Mouse (Mus musculus): ENCODE measurements around the gene Mri1. TPM values are rescaled to one million over a fixed set of nuclear protein-coding genes. Genes with fewer than 3 reads are reported as not detected.

Gene Mri1
- polyA plus RNA-seq, 2 experiments = 49.3 to 58.1 TPM

DNA sequence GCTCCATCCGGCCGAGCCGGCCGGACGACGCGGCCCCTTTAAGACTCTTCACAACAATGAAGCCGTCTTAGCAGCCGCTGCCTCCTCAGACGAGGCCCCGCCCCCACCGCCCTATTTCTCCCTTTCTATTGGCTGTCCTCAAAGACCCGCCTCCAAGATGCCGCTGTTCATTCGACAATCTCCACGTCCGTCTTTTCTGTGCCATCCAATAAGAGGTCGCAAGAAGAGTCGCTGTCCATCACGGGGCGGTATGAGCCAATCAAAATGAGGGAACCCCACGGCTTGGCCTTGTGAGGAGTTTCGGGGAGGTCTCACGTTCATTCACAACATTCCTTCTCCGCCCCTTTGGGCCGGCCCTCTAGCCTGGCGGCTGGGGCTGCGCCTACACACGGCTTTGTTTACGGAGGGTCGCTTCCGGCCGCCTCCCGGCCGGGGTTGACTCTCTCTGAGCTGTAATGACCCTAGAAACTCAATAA is 20.1 kb downstream of the Mri1 start, which contains the start of gene Zswim4:
Zswim4 (minus strand) TSS at position 58 of the 476 bp plus-strand sequence.
- DNase-seq (ENCODE audit: low spot score) (peak; percentile 99), ATAC-seq (ENCODE audit: low FRiP score, low read depth) (peak; percentile 99)
- H3K36me3 ChIP-seq (ENCODE audit: control insufficient read depth, insufficient read depth, low read length) = peaks cover 26% of the 10 kb centered on the region
- H3K4me3 ChIP-seq (replicated peaks; ENCODE audit: low read length) = peak within 1 kb of the TSS; percentile 87
- H3K27ac ChIP-seq (replicated peaks; ENCODE audit: low read depth, low read length) = peak within 1 kb of the TSS; percentile 83
- H3K4me2 ChIP-seq (replicated peaks; ENCODE audit: low read depth, low read length, severe bottlenecking) = peak within 1 kb of the TSS; percentile 86
- 0% methylated on average over 28 of the region's 35 CpGs for WGBS
- peak; percentile 90; the same call in 1 of the 2 replicates for TF ChIP-seq POLR2A (IDR thresholded peaks at IDR 0.05; ENCODE audit: borderline replicate concordance, extremely low read depth, insufficient read depth, insufficient read length)
- no peaks in the 10 kb centered on the region for H3K27me3 ChIP-seq (ENCODE audit: control insufficient read depth, insufficient read depth, low read length)
- no peaks in the 10 kb centered on the region for H3K9me3 ChIP-seq (ENCODE audit: control insufficient read depth, low read length)
- H3K9ac ChIP-seq (ENCODE audit: low read depth, low read length, severe bottlenecking) = peak within 1 kb of the TSS; percentile 94
- peaks cover 8% of the 10 kb centered on the region for H3K4me1 ChIP-seq (ENCODE audit: control insufficient read depth, insufficient read depth, low read length)

GRCm38 (mm10) chr8:84236410-84236997 is 20.6 kb downstream of the Mri1 start:
- H3K36me3 ChIP-seq (ENCODE audit: control insufficient read depth, insufficient read depth, low read length) = peaks cover 32% of the 10 kb centered on the region
- 0% methylated on average over 9 of the region's 30 CpGs for WGBS
- no peak for DNase-seq (ENCODE audit: low spot score)
- peak overlapping the region; percentile 87 for H3K4me3 ChIP-seq (replicated peaks; ENCODE audit: low read length)
- H3K4me2 ChIP-seq (replicated peaks; ENCODE audit: low read depth, low read length, severe bottlenecking) = peak overlapping the region; percentile 86
- no peaks in the 10 kb centered on the region for H3K27me3 ChIP-seq (ENCODE audit: control insufficient read depth, insufficient read depth, low read length)
- TF ChIP-seq POLR2A (IDR thresholded peaks at IDR 0.05; ENCODE audit: borderline replicate concordance, extremely low read depth, insufficient read depth, insufficient read length) = no peak
- peak; percentile 4; the same call in 1 of the 2 replicates for ATAC-seq (ENCODE audit: low FRiP score, low read depth)
- no peaks in the 10 kb centered on the region for H3K9me3 ChIP-seq (ENCODE audit: control insufficient read depth, low read length)
- H3K9ac ChIP-seq (ENCODE audit: low read depth, low read length, severe bottlenecking) = peak overlapping the region; percentile 94
- H3K4me1 ChIP-seq (ENCODE audit: control insufficient read depth, insufficient read depth, low read length) = peaks cover 8% of the 10 kb centered on the region
- peak overlapping the region; percentile 58; the same call in 1 of the 2 replicates for H3K27ac ChIP-seq (replicated peaks; ENCODE audit: low read depth, low read length)

- Histone ChIP-seq H3K36me3 (ENCODE audit: control insufficient read depth, insufficient read depth, low read length) (peaks cover 35% of the 10 kb centered on the region), H3K4me3 (replicated peaks; ENCODE audit: low read length) (peak overlapping the region; percentile 87), H3K27ac (replicated peaks; ENCODE audit: low read depth, low read length) (no peak overlapping the region), H3K9ac (ENCODE audit: low read depth, low read length, severe bottlenecking) (peak overlapping the region; percentile 94), H3K4me2 (replicated peaks; ENCODE audit: low read depth, low read length, severe bottlenecking) (peak overlapping the region; percentile 86), H3K27me3 (ENCODE audit: control insufficient read depth, insufficient read depth, low read length) (no peaks in the 10 kb centered on the region), H3K9me3 (ENCODE audit: control insufficient read depth, low read length) (no peaks in the 10 kb centered on the region), H3K4me1 (ENCODE audit: control insufficient read depth, insufficient read depth, low read length) (peaks cover 8% of the 10 kb centered on the region)
- WGBS = 21% methylated on average over 10 of the region's 10 CpGs
- no peak for ATAC-seq (ENCODE audit: low FRiP score, low read depth)
- no peak for DNase-seq (ENCODE audit: low spot score)
- no peak for TF ChIP-seq POLR2A (IDR thresholded peaks at IDR 0.05; ENCODE audit: borderline replicate concordance, extremely low read depth, insufficient read depth, insufficient read length)
Measured at GRCm38 (mm10) chr8:84235746-84236409, 21.2 kb downstream of the Mri1 start.

DNA sequence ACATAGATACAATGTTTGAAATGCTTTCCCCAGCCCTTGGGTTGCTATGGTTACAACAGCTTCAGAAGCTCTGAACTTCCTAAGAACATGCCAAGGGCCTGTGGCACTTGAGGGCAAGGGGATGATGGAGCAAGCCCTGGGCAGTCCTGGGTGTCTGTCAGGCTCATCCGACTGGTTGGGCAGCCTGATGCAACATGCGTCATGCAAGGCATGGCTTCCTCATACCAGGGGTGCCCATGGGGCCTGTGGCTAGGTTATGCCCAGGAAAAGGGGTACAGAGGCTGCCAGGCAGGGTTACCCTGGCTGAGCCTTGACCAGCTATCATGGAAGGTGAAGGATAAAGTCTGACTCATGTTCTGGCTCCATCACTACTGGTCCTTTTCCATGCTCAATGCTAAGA is 24.1 kb downstream of the Mri1 start:
- H3K9ac ChIP-seq (ENCODE audit: low read depth, low read length, severe bottlenecking) = no peak overlapping the region
- peaks cover 63% of the 10 kb centered on the region for H3K36me3 ChIP-seq (ENCODE audit: control insufficient read depth, insufficient read depth, low read length)

DNA sequence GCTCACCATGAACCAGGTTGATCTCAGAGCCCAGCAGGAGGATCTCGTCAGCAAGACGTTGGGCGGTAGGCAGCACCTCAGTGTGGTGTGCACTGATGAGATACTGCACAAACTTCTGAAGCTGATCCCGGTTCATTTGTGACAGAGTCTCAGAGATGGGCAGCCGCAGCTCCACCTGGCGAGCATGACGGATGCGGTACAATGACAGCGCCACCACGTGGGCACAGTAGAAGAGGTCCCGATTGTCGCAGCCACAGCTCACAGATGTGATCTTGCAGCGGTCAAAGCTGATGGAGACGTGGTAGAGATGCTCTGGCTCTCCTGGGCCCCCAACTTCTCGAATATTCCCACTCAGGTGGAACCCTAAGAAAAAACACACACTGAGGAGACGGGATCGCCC is 26.4 kb downstream of the Mri1 start:
- Histone ChIP-seq H3K4me3 (replicated peaks; ENCODE audit: low read length) (no peak overlapping the region), H3K36me3 (ENCODE audit: control insufficient read depth, insufficient read depth, low read length) (peaks cover 86% of the 10 kb centered on the region), H3K4me2 (replicated peaks; ENCODE audit: low read depth, low read length, severe bottlenecking) (no peak overlapping the region), H3K27ac (replicated peaks; ENCODE audit: low read depth, low read length) (no peak overlapping the region), H3K9ac (ENCODE audit: low read depth, low read length, severe bottlenecking) (no peak overlapping the region), H3K9me3 (ENCODE audit: control insufficient read depth, low read length) (no peaks in the 10 kb centered on the region), H3K4me1 (ENCODE audit: control insufficient read depth, insufficient read depth, low read length) (peaks cover 5% of the 10 kb centered on the region), H3K27me3 (ENCODE audit: control insufficient read depth, insufficient read depth, low read length) (no peaks in the 10 kb centered on the region)
- DNase-seq (ENCODE audit: low spot score) = no peak
- 76% methylated on average over 17 of the region's 17 CpGs for WGBS
- no peak for ATAC-seq (ENCODE audit: low FRiP score, low read depth)
- no peak for TF ChIP-seq POLR2A (IDR thresholded peaks at IDR 0.05; ENCODE audit: borderline replicate concordance, extremely low read depth, insufficient read depth, insufficient read length)

More for the DNA sequence above, 24.1 kb downstream of the Mri1 start:
- peaks cover 8% of the 10 kb centered on the region for H3K4me1 ChIP-seq (ENCODE audit: control insufficient read depth, insufficient read depth, low read length)
- no peak for ATAC-seq (ENCODE audit: low FRiP score, low read depth)
- H3K27me3 ChIP-seq (ENCODE audit: control insufficient read depth, insufficient read depth, low read length) = no peaks in the 10 kb centered on the region
- no peak overlapping the region for H3K4me3 ChIP-seq (replicated peaks; ENCODE audit: low read length)
- H3K27ac ChIP-seq (replicated peaks; ENCODE audit: low read depth, low read length) = no peak overlapping the region
- H3K9me3 ChIP-seq (ENCODE audit: control insufficient read depth, low read length) = no peaks in the 10 kb centered on the region
- no peak for DNase-seq (ENCODE audit: low spot score)
- no peak overlapping the region for H3K4me2 ChIP-seq (replicated peaks; ENCODE audit: low read depth, low read length, severe bottlenecking)
- TF ChIP-seq POLR2A (IDR thresholded peaks at IDR 0.05; ENCODE audit: borderline replicate concordance, extremely low read depth, insufficient read depth, insufficient read length) = no peak
- 81% methylated on average over 2 of the region's 2 CpGs for WGBS

All from limb, embryonic 14.5 days (tissue).